Mouse (Mus musculus) intestine, postnatal 0 days (tissue): ENCODE measurements around the gene Adamtsl3. TPM values are rescaled to one million over a fixed set of nuclear protein-coding genes. Genes with fewer than 3 reads are reported as not detected.

ENCODE experiments used
- ATAC-seq: fragments of 200-750 bp; cut with Nextera tagmentation; 2 replicates; pipeline ENCODE4 v1.8.0; 2017; ENCODE audit warnings: mild to moderate bottlenecking, moderate TSS enrichment, moderate library complexity
- H3K27ac ChIP-seq: fragments of 300-500 bp; sonication (generic); 2 replicates; pipeline ENCODE4 v1.5.1; 2014; ENCODE audit warnings: mild to moderate bottlenecking, low read depth, low read length, moderate library complexity
- H3K27me3 ChIP-seq: fragments of 300-500 bp; sonication (generic); replicated peaks from 2 replicates; pipeline ENCODE4 v1.6.1; 2014; ENCODE audit warnings: low read length, mixed read lengths; ENCODE audit not compliant: control insufficient read depth, insufficient read depth
- H3K36me3 ChIP-seq: fragments of 300-500 bp; sonication (generic); 2 replicates; pipeline ENCODE4 v1.6.1; 2014; ENCODE audit warnings: mild to moderate bottlenecking, moderate library complexity; ENCODE audit not compliant: control insufficient read depth, insufficient read depth
- H3K4me1 ChIP-seq: fragments of 300-500 bp; sonication (generic); replicated peaks from 2 replicates; pipeline ENCODE4 v1.6.1; 2014; ENCODE audit warnings: antibody characterized with exemption, low read length, mixed read lengths; ENCODE audit not compliant: control insufficient read depth, insufficient read depth
- H3K4me2 ChIP-seq: fragments of 300-500 bp; sonication (generic); replicated peaks from 2 replicates; pipeline ENCODE4 v1.6.1; 2014; ENCODE audit warnings: low read depth, mild to moderate bottlenecking, moderate library complexity
- H3K4me3 ChIP-seq: fragments of 300-500 bp; sonication (generic); 2 replicates; pipeline ENCODE4 v1.5.1; 2014; ENCODE audit warnings: low read depth, low read length
- H3K9ac ChIP-seq: fragments of 300-500 bp; sonication (generic); 2 replicates; pipeline ENCODE4 v1.6.1; 2014; ENCODE audit warnings: mild to moderate bottlenecking, low read depth, low read length
- H3K9me3 ChIP-seq: fragments of 300-500 bp; sonication (generic); 2 replicates; pipeline ENCODE4 v1.6.1; 2016; ENCODE audit warnings: mixed run types; ENCODE audit not compliant: control insufficient read depth
- CTCF ChIP-seq: sonication (generic); IDR thresholded peaks from 2 replicates; pipeline ENCODE4 v1.5.1; 2016; ENCODE audit warnings: low read depth, mild to moderate bottlenecking, control low read depth, antibody characterized with exemption, moderate library complexity
- WGBS: fragments of 180-500 bp; shearing (Covaris S2); extraction: QIAGEN DNeasy Blood & Tissue Kit; methylation state at CpG from one replicate; pipeline ENCODE4 v1.1.7; 2014; 5-methylcytosine and 5-hydroxymethylcytosine counted together
- polyA plus RNA-seq: library from polyadenylated mRNA; unstranded; fragments of >200 nt; fragmentation: Nextera tagmentation; extraction: Ambion mirVana; gene quantifications from 2 replicates; pipeline ENCODE4 v1.2.1, GENCODE M21; 2015

The Adamtsl3 gene
- polyA plus RNA-seq, 1 experiment from 2014 or later = 0.96 TPM

- 68% methylated on average over 4 of the region's 4 CpGs for WGBS
- no peak for ATAC-seq
- H3K9ac ChIP-seq = no peak overlapping the region
- no peaks in the 10 kb centered on the region for H3K4me1 ChIP-seq
- no peaks in the 10 kb centered on the region for H3K9me3 ChIP-seq
- peak; percentile 48 for TF ChIP-seq CTCF
- no peak overlapping the region for H3K4me3 ChIP-seq
- H3K27ac ChIP-seq = no peak overlapping the region
- H3K27me3 ChIP-seq = no peaks in the 10 kb centered on the region
- no peak overlapping the region for H3K4me2 ChIP-seq
- no peaks in the 10 kb centered on the region for H3K36me3 ChIP-seq
These were observed 197.7 kb downstream of the Adamtsl3 start for GRCm38 (mm10) chr7:82533188-82533587.

- ATAC-seq = no peak
- no peak for TF ChIP-seq CTCF
- 58% methylated on average over 12 of the region's 12 CpGs for WGBS
- Histone ChIP-seq H3K4me1 (no peaks in the 10 kb centered on the region), H3K36me3 (no peaks in the 10 kb centered on the region), H3K9ac (no peak overlapping the region), H3K4me3 (no peak overlapping the region), H3K27ac (no peak overlapping the region), H3K27me3 (no peaks in the 10 kb centered on the region), H3K9me3 (no peaks in the 10 kb centered on the region), H3K4me2 (no peak overlapping the region)
These were observed 198.4 kb downstream of the Adamtsl3 start for GRCm38 (mm10) chr7:82533747-82534504.

GRCm38 (mm10) chr7:82544390-82544919 is 209.0 kb downstream of the Adamtsl3 start:
- TF ChIP-seq CTCF = no peak
- H3K4me3 ChIP-seq = no peak overlapping the region
- no peak overlapping the region for H3K27ac ChIP-seq
- no peak overlapping the region for H3K4me2 ChIP-seq
- WGBS = 74% methylated on average over 6 of the region's 6 CpGs
- no peak for ATAC-seq
- H3K27me3 ChIP-seq = no peaks in the 10 kb centered on the region
- H3K9me3 ChIP-seq = no peaks in the 10 kb centered on the region
- H3K9ac ChIP-seq = no peak overlapping the region
- H3K36me3 ChIP-seq = no peaks in the 10 kb centered on the region
- H3K4me1 ChIP-seq = no peaks in the 10 kb centered on the region

GRCm38 (mm10) chr7:82552005-82552404 is 216.5 kb downstream of the Adamtsl3 start:
- 79% methylated on average over 1 of the region's 1 CpGs for WGBS
- no peak overlapping the region for H3K4me3 ChIP-seq
- H3K9ac ChIP-seq = no peak overlapping the region
- no peaks in the 10 kb centered on the region for H3K36me3 ChIP-seq
- H3K27me3 ChIP-seq = no peaks in the 10 kb centered on the region
- no peak overlapping the region for H3K4me2 ChIP-seq
- H3K4me1 ChIP-seq = no peaks in the 10 kb centered on the region
- H3K27ac ChIP-seq = no peak overlapping the region
- no peak for TF ChIP-seq CTCF
- ATAC-seq = no peak
- H3K9me3 ChIP-seq = no peaks in the 10 kb centered on the region

- WGBS = 75% methylated on average over 5 of the region's 5 CpGs
- no peak for ATAC-seq
- Histone ChIP-seq H3K9me3 (no peaks in the 10 kb centered on the region), H3K9ac (no peak overlapping the region), H3K27ac (no peak overlapping the region), H3K4me2 (no peak overlapping the region), H3K27me3 (no peaks in the 10 kb centered on the region), H3K4me3 (no peak overlapping the region), H3K36me3 (no peaks in the 10 kb centered on the region), H3K4me1 (no peaks in the 10 kb centered on the region)
- TF ChIP-seq CTCF = no peak
These were observed 220.3 kb downstream of the Adamtsl3 start for GRCm38 (mm10) chr7:82555803-82556202.

GRCm38 (mm10) chr7:82556417-82556816 is 220.9 kb downstream of the Adamtsl3 start:
- TF ChIP-seq CTCF = no peak
- Histone ChIP-seq H3K9me3 (no peaks in the 10 kb centered on the region), H3K27me3 (no peaks in the 10 kb centered on the region), H3K9ac (no peak overlapping the region), H3K4me3 (no peak overlapping the region), H3K36me3 (no peaks in the 10 kb centered on the region), H3K27ac (no peak overlapping the region), H3K4me2 (no peak overlapping the region), H3K4me1 (no peaks in the 10 kb centered on the region)
- WGBS = 89% methylated on average over 10 of the region's 10 CpGs
- no peak for ATAC-seq
